Mouse (Mus musculus): Measurements from ENCODE around the gene Mcub. TPM values are rescaled to one million over a fixed set of nuclear protein-coding genes. Genes with fewer than 3 reads are reported as not detected.

The Mcub gene
- polyA plus RNA-seq, 1 experiment from 2014 or later = 3.4 TPM

GRCm38 (mm10) chr3:129981756-129982155 is 11.8 kb upstream of the Mcub start:
- H3K9me3 ChIP-seq = no peaks in the 10 kb centered on the region
- H3K4me2 ChIP-seq (replicated peaks) = no peak overlapping the region
- no peak overlapping the region for H3K4me3 ChIP-seq
- 86% methylated on average over 11 of the region's 11 CpGs for WGBS
- H3K4me1 ChIP-seq = no peaks in the 10 kb centered on the region
- ATAC-seq (ENCODE audit: insufficient number of reproducible peaks, insufficient read depth, low FRiP score, low TSS enrichment) = no peak
- H3K27ac ChIP-seq = no peak overlapping the region
- peaks cover 43% of the 10 kb centered on the region for H3K36me3 ChIP-seq
- no peak overlapping the region for H3K9ac ChIP-seq
- H3K27me3 ChIP-seq = no peaks in the 10 kb centered on the region

GRCm38 (mm10) chr3:129979510-129979909 is 9.5 kb upstream of the Mcub start:
- 0 out of 2 replicates have a peak, but pooled peaks cover 3% of the 10 kb centered on the region for H3K27me3 ChIP-seq
- no peak overlapping the region for H3K4me2 ChIP-seq (replicated peaks)
- no peak for ATAC-seq (ENCODE audit: insufficient number of reproducible peaks, insufficient read depth, low FRiP score, low TSS enrichment)
- no peak overlapping the region for H3K4me3 ChIP-seq
- 45% methylated on average over 6 of the region's 6 CpGs for WGBS
- H3K36me3 ChIP-seq = peaks cover 24% of the 10 kb centered on the region
- no peak overlapping the region for H3K27ac ChIP-seq
- no peaks in the 10 kb centered on the region for H3K9me3 ChIP-seq
- H3K9ac ChIP-seq = no peak overlapping the region
- H3K4me1 ChIP-seq = no peaks in the 10 kb centered on the region

- peaks cover 18% of the 10 kb centered on the region for H3K36me3 ChIP-seq
- 84% methylated on average over 9 of the region's 9 CpGs for WGBS
- no peaks in the 10 kb centered on the region for H3K9me3 ChIP-seq
- no peak overlapping the region for H3K9ac ChIP-seq
- H3K27me3 ChIP-seq = 0 out of 2 replicates have a peak, but pooled peaks cover 3% of the 10 kb centered on the region
- no peak overlapping the region for H3K4me2 ChIP-seq (replicated peaks)
- ATAC-seq (ENCODE audit: insufficient number of reproducible peaks, insufficient read depth, low FRiP score, low TSS enrichment) = no peak
- no peak overlapping the region for H3K4me3 ChIP-seq
- no peaks in the 10 kb centered on the region for H3K4me1 ChIP-seq
- H3K27ac ChIP-seq = no peak overlapping the region
Observed at GRCm38 (mm10) chr3:129978716-129979115, 8.7 kb upstream of the Mcub start.

- Histone ChIP-seq H3K9me3 (no peaks in the 10 kb centered on the region), H3K27me3 (0 out of 2 replicates have a peak, but pooled peaks cover 3% of the 10 kb centered on the region), H3K9ac (no peak overlapping the region), H3K27ac (no peak overlapping the region), H3K4me2 (replicated peaks) (no peak overlapping the region), H3K4me3 (no peak overlapping the region), H3K4me1 (peaks cover under 1% of the 10 kb centered on the region; the same call in 1 of the 2 replicates), H3K36me3 (no peaks in the 10 kb centered on the region)
- no peak for ATAC-seq (ENCODE audit: insufficient number of reproducible peaks, insufficient read depth, low FRiP score, low TSS enrichment)
- 80% methylated on average over 5 of the region's 5 CpGs for WGBS
Observed at GRCm38 (mm10) chr3:129976317-129976716, 6.3 kb upstream of the Mcub start.

GRCm38 (mm10) chr3:129970529-129971515 is 816 bp upstream of the Mcub start:
- 0 out of 2 replicates have a peak, but pooled peaks have one; percentile 57 for ATAC-seq (ENCODE audit: insufficient number of reproducible peaks, insufficient read depth, low FRiP score, low TSS enrichment)
- Histone ChIP-seq H3K36me3 (no peaks in the 10 kb centered on the region), H3K9ac (peak overlapping the region; percentile 56; the same call in 1 of the 2 replicates), H3K9me3 (no peaks in the 10 kb centered on the region), H3K27me3 (peaks cover 23% of the 10 kb centered on the region), H3K27ac (no peak overlapping the region), H3K4me3 (peak overlapping the region; percentile 57), H3K4me1 (peaks cover 12% of the 10 kb centered on the region), H3K4me2 (replicated peaks) (peak overlapping the region; percentile 99)
- WGBS = 7% methylated on average over 19 of the region's 19 CpGs

GRCm38 (mm10) chr3:129969031-129969430 is 975 bp downstream of the Mcub start:
- Histone ChIP-seq H3K27ac (no peak overlapping the region), H3K4me2 (replicated peaks) (peak overlapping the region; percentile 99), H3K9ac (peak overlapping the region; percentile 56; the same call in 1 of the 2 replicates), H3K4me1 (peaks cover 12% of the 10 kb centered on the region), H3K27me3 (peaks cover 23% of the 10 kb centered on the region), H3K4me3 (peak overlapping the region; percentile 57), H3K36me3 (no peaks in the 10 kb centered on the region), H3K9me3 (no peaks in the 10 kb centered on the region)
- WGBS = 32% methylated on average over 10 of the region's 10 CpGs
- no peak for ATAC-seq (ENCODE audit: insufficient number of reproducible peaks, insufficient read depth, low FRiP score, low TSS enrichment)

- H3K27me3 ChIP-seq = peaks cover 23% of the 10 kb centered on the region
- H3K4me2 ChIP-seq (replicated peaks) = no peak overlapping the region
- H3K9ac ChIP-seq = no peak overlapping the region
- ATAC-seq (ENCODE audit: insufficient number of reproducible peaks, insufficient read depth, low FRiP score, low TSS enrichment) = no peak
- peaks cover 12% of the 10 kb centered on the region for H3K4me1 ChIP-seq
- no peaks in the 10 kb centered on the region for H3K36me3 ChIP-seq
- H3K27ac ChIP-seq = no peak overlapping the region
- no peak overlapping the region for H3K4me3 ChIP-seq
- H3K9me3 ChIP-seq = no peaks in the 10 kb centered on the region
- 81% methylated on average over 9 of the region's 9 CpGs for WGBS
Observed at GRCm38 (mm10) chr3:129967874-129968273, 2.1 kb downstream of the Mcub start.

GRCm38 (mm10) chr3:129964681-129965080 is 5.3 kb downstream of the Mcub start:
- ATAC-seq (ENCODE audit: insufficient number of reproducible peaks, insufficient read depth, low FRiP score, low TSS enrichment) = no peak
- Histone ChIP-seq H3K9me3 (no peaks in the 10 kb centered on the region), H3K9ac (no peak overlapping the region), H3K27ac (no peak overlapping the region), H3K4me3 (no peak overlapping the region), H3K4me1 (no peaks in the 10 kb centered on the region), H3K27me3 (peaks cover 20% of the 10 kb centered on the region), H3K4me2 (replicated peaks) (no peak overlapping the region), H3K36me3 (no peaks in the 10 kb centered on the region)
- 90% methylated on average over 8 of the region's 8 CpGs for WGBS

- Histone ChIP-seq H3K4me1 (no peaks in the 10 kb centered on the region), H3K27ac (no peak overlapping the region), H3K9ac (no peak overlapping the region), H3K27me3 (0 out of 2 replicates have a peak, but pooled peaks cover 2% of the 10 kb centered on the region), H3K4me3 (no peak overlapping the region), H3K4me2 (replicated peaks) (no peak overlapping the region), H3K36me3 (no peaks in the 10 kb centered on the region), H3K9me3 (no peaks in the 10 kb centered on the region)
- 79% methylated on average over 8 of the region's 8 CpGs for WGBS
- ATAC-seq (ENCODE audit: insufficient number of reproducible peaks, insufficient read depth, low FRiP score, low TSS enrichment) = no peak
Observed at GRCm38 (mm10) chr3:129962533-129962932, 7.5 kb downstream of the Mcub start.

GRCm38 (mm10) chr3:129953296-129953695 is 16.7 kb downstream of the Mcub start:
- H3K27me3 ChIP-seq = no peaks in the 10 kb centered on the region
- no peak for ATAC-seq (ENCODE audit: insufficient number of reproducible peaks, insufficient read depth, low FRiP score, low TSS enrichment)
- H3K9ac ChIP-seq = no peak overlapping the region
- 88% methylated on average over 4 of the region's 4 CpGs for WGBS
- H3K4me1 ChIP-seq = no peaks in the 10 kb centered on the region
- no peaks in the 10 kb centered on the region for H3K36me3 ChIP-seq
- H3K27ac ChIP-seq = no peak overlapping the region
- no peak overlapping the region for H3K4me3 ChIP-seq
- H3K9me3 ChIP-seq = no peaks in the 10 kb centered on the region
- H3K4me2 ChIP-seq (replicated peaks) = no peak overlapping the region

- H3K4me1 ChIP-seq = no peaks in the 10 kb centered on the region
- no peak overlapping the region for H3K27ac ChIP-seq
- no peak overlapping the region for H3K9ac ChIP-seq
- no peak overlapping the region for H3K4me2 ChIP-seq (replicated peaks)
- no peaks in the 10 kb centered on the region for H3K36me3 ChIP-seq
- H3K4me3 ChIP-seq = no peak overlapping the region
- ATAC-seq (ENCODE audit: insufficient number of reproducible peaks, insufficient read depth, low FRiP score, low TSS enrichment) = no peak
- H3K9me3 ChIP-seq = no peaks in the 10 kb centered on the region
- 87% methylated on average over 5 of the region's 5 CpGs for WGBS
- no peaks in the 10 kb centered on the region for H3K27me3 ChIP-seq
Observed at GRCm38 (mm10) chr3:129949158-129949773, 20.7 kb downstream of the Mcub start.

All from embryonic facial prominence, embryonic 12.5 days (tissue).